Mouse (Mus musculus) C3H10T1/2 (cell line): Measurements from ENCODE around the gene Olfr718-ps1. TPM values are rescaled to one million over a fixed set of nuclear protein-coding genes. Genes with fewer than 3 reads are reported as not detected.

Source experiments
- polyA plus RNA-seq, 2 experiments: library from polyadenylated mRNA; unstranded; fragments of >200 nt; fragmentation: generic; extraction: Trizol; gene quantifications; one replicate each; pipeline ENCODE4 v1.2.1; 2012; ENCODE audit warnings: missing spikeins in 2 of 2

Olfr718-ps1 gene
- polyA plus RNA-seq: not detected

GRCm38 (mm10) chr5:143147481-143147880, at the start of gene Olfr718-ps1:
Olfr718-ps1 (minus strand) TSS chr5:143147581.

GRCm38 (mm10) chr5:143180255-143181076, 33.1 kb upstream of the Olfr718-ps1 start, which contains the start of the genes Rbak and Spdye4b:
Rbak (minus strand) TSS chr5:143180775.
Spdye4b (plus strand) TSS chr5:143181017.

GRCm38 (mm10) chr5:143112281-143113246, 34.8 kb downstream of the Olfr718-ps1 start, which contains the start of gene Rnf216:
Rnf216 (minus strand) TSS chr5:143112994.

Other genes starting within 250 kb of the Olfr718-ps1 start
- gene Actb, start 240.8 kb downstream of the Olfr718-ps1 start, polyA plus RNA-seq: 1,000 to 10,000 TPM; 2,361 to 3,302 TPM
- gene Fscn1, start 187.2 kb downstream of the Olfr718-ps1 start, polyA plus RNA-seq: 100 to 1,000 TPM; 284 to 311 TPM
- 10 to 100 TPM in 1 of 2 experiments, 1 to 10 TPM in 1; 1.9 to 15.8 TPM for gene Rnf216, start 34.6 kb downstream of the Olfr718-ps1 start, polyA plus RNA-seq
- 1 to 10 TPM in 1 of 2 experiments, under 1 TPM in 1; 0.18 to 4.2 TPM for gene Rbak, start 33.2 kb upstream of the Olfr718-ps1 start, polyA plus RNA-seq
- gene Spdye4b, start 33.4 kb upstream of the Olfr718-ps1 start, polyA plus RNA-seq: under 1 TPM in 1 of 2 experiments, not detected in 1; 0.02 TPM
- gene Spdye4a, start 79.3 kb upstream of the Olfr718-ps1 start, polyA plus RNA-seq: not detected
- gene Zfp12, start 87.6 kb upstream of the Olfr718-ps1 start, polyA plus RNA-seq: 1 to 10 TPM in 1 of 2 experiments, under 1 TPM in 1; 0.57 to 6.5 TPM
- 1 to 10 TPM; 1.6 to 8.9 TPM for gene Zfp316, start 122.4 kb upstream of the Olfr718-ps1 start, polyA plus RNA-seq
- under 1 TPM in 1 of 2 experiments, not detected in 1; 0.01 TPM for gene Zfp853, start 146.0 kb upstream of the Olfr718-ps1 start, polyA plus RNA-seq
- gene E130309D02Rik, start 167.8 kb upstream of the Olfr718-ps1 start, polyA plus RNA-seq: 10 to 100 TPM; 21.4 to 24.3 TPM
- gene Zdhhc4, start 181.7 kb upstream of the Olfr718-ps1 start, polyA plus RNA-seq: 10 to 100 TPM; 56.6 to 92.2 TPM
- not detected for gene Grid2ip, start 209.8 kb upstream of the Olfr718-ps1 start, polyA plus RNA-seq